Comparison of ENCODE assay signal across 8 mouse cellular contexts in genomic region chr11:98393317-98393716, GRCm38 (mm10). TPM values are rescaled to one million over a fixed set of nuclear protein-coding genes. Genes with fewer than 3 reads are reported as not detected.
DNase-seq lines count a peak whose midpoint lies in the region; ATAC-seq and TF ChIP-seq lines count a peak whose summit lies in the region.

No protein-coding gene starts in this region.

- no peaks in the 10 kb centered on the region for H3K36me3 ChIP-seq in kidney, postnatal 0 days (ENCODE audit: insufficient read depth, low read length)
- H3K36me3 ChIP-seq in kidney, adult 2 months (ENCODE audit: control insufficient read depth, insufficient read depth, low read length): no peaks in the 10 kb centered on the region
- peaks cover 8% of the 10 kb centered on the region for H3K36me3 ChIP-seq in embryonic facial prominence, embryonic 13.5 days
- no peaks in the 10 kb centered on the region for H3K36me3 ChIP-seq in intestine, embryonic 16.5 days (ENCODE audit: control insufficient read depth, insufficient read depth, low read length)

- peaks cover 35% of the 10 kb centered on the region for H3K4me1 ChIP-seq in kidney, postnatal 0 days (replicated peaks; ENCODE audit: insufficient read depth, low read length)
- peaks cover 13% of the 10 kb centered on the region for H3K4me1 ChIP-seq in kidney, adult 2 months (ENCODE audit: control insufficient read depth, insufficient read depth, low read length)
- peaks cover 37% of the 10 kb centered on the region for H3K4me1 ChIP-seq in embryonic facial prominence, embryonic 13.5 days
- peaks cover 37% of the 10 kb centered on the region for H3K4me1 ChIP-seq in intestine, embryonic 16.5 days (ENCODE audit: control insufficient read depth, insufficient read depth, low read length)

- 0 out of 2 replicates have a peak, but pooled peaks have one; percentile 11 for ATAC-seq in kidney, postnatal 0 days (replicated peaks; ENCODE audit: low FRiP score, low read depth)
- ATAC-seq in embryonic facial prominence, embryonic 13.5 days (ENCODE audit: insufficient number of reproducible peaks, insufficient read depth, low FRiP score, low TSS enrichment, low read depth): no peak
- peak; percentile 45 for ATAC-seq in intestine, embryonic 16.5 days
- peak; percentile 73 for ATAC-seq in megakaryocyte-erythroid progenitor cell, adult 5-6 weeks (replicated peaks; ENCODE audit: low FRiP score, low TSS enrichment, poor library complexity, severe bottlenecking)

- H3K9ac ChIP-seq in kidney, postnatal 0 days (ENCODE audit: low read depth, low read length): no peak overlapping the region
- peak overlapping the region; percentile 36; the same call in 1 of the 2 replicates for H3K9ac ChIP-seq in embryonic facial prominence, embryonic 13.5 days
- H3K9ac ChIP-seq in intestine, embryonic 16.5 days (ENCODE audit: low read depth, low read length): peak overlapping the region; percentile 50; the same call in 1 of the 2 replicates

- DNase-seq in kidney, postnatal 0 days (ENCODE audit: low spot score): no peak
- no peak for DNase-seq in kidney, adult 2 months
- DNase-seq in embryo, embryonic 9.5 days (ENCODE audit: extremely low spot score): no peak
- no peak for DNase-seq in urinary bladder, postnatal 10 days (ENCODE audit: low spot score)
- DNase-seq in urinary bladder, adult 18-20 months (ENCODE audit: low spot score in 2 of 2): no peak

- TF ChIP-seq CTCF in kidney, postnatal 0 days (IDR thresholded peaks at IDR 0.05; ENCODE audit: low read depth): no peak
- TF ChIP-seq CTCF in kidney, adult 2 months (conservative IDR thresholded peaks at IDR 0.05; ENCODE audit: insufficient read depth, insufficient read length, low read depth, low read length): no peak

- peak overlapping the region; percentile 57 for H3K27ac ChIP-seq in kidney, postnatal 0 days
- H3K27ac ChIP-seq in kidney, adult 2 months (ENCODE audit: insufficient read depth, low read depth, low read length): no peak overlapping the region
- H3K27ac ChIP-seq in embryonic facial prominence, embryonic 13.5 days: no peak overlapping the region
- H3K27ac ChIP-seq in intestine, embryonic 16.5 days (ENCODE audit: low read length): peak overlapping the region; percentile 92

- H3K9me3 ChIP-seq in kidney, postnatal 0 days (replicated peaks; ENCODE audit: low read length): no peaks in the 10 kb centered on the region
- H3K9me3 ChIP-seq in embryonic facial prominence, embryonic 13.5 days: no peaks in the 10 kb centered on the region
- no peaks in the 10 kb centered on the region for H3K9me3 ChIP-seq in intestine, embryonic 16.5 days (ENCODE audit: control insufficient read depth, low read length)

- no peak overlapping the region for H3K4me2 ChIP-seq in kidney, postnatal 0 days (ENCODE audit: low read length)
- no peak overlapping the region for H3K4me2 ChIP-seq in embryonic facial prominence, embryonic 13.5 days
- H3K4me2 ChIP-seq in intestine, embryonic 16.5 days (ENCODE audit: low read depth, low read length): peak overlapping the region; percentile 27; the same call in 1 of the 2 replicates

- no peak for TF ChIP-seq POLR2A in kidney, adult 2 months (IDR thresholded peaks at IDR 0.05; ENCODE audit: low read depth, low read length)

- WGBS in kidney, postnatal 0 days: 60% methylated on average over 6 of the region's 6 CpGs
- WGBS in kidney, adult 2 months: 78% methylated on average over 6 of the region's 6 CpGs
- WGBS in embryonic facial prominence, embryonic 13.5 days: 72% methylated on average over 6 of the region's 6 CpGs
- WGBS in intestine, embryonic 16.5 days: 66% methylated on average over 6 of the region's 6 CpGs

- no peaks in the 10 kb centered on the region for H3K27me3 ChIP-seq in kidney, postnatal 0 days (ENCODE audit: insufficient read depth, low read length)
- no peaks in the 10 kb centered on the region for H3K27me3 ChIP-seq in kidney, adult 2 months (replicated peaks; ENCODE audit: control insufficient read depth, insufficient read depth, low read length)
- H3K27me3 ChIP-seq in embryonic facial prominence, embryonic 13.5 days: peaks cover 34% of the 10 kb centered on the region
- no peaks in the 10 kb centered on the region for H3K27me3 ChIP-seq in intestine, embryonic 16.5 days (replicated peaks; ENCODE audit: control insufficient read depth, insufficient read depth, low read length)

- H3K4me3 ChIP-seq in kidney, postnatal 0 days (replicated peaks; ENCODE audit: low read depth, low read length): no peak overlapping the region
- H3K4me3 ChIP-seq in kidney, adult 2 months (ENCODE audit: insufficient read depth, low read depth, low read length): no peak overlapping the region
- no peak overlapping the region for H3K4me3 ChIP-seq in embryonic facial prominence, embryonic 13.5 days
- no peak overlapping the region for H3K4me3 ChIP-seq in intestine, embryonic 16.5 days (ENCODE audit: low read length)

RNA-seq across cellular contexts. Expression of gene Pgap3, which starts 7.0 kb away (rescaled TPM):
- polyA plus RNA-seq in kidney, postnatal 0 days (2015; fragmentation: Nextera tagmentation; extraction: Ambion mirVana): 16.1 and 17.4 TPM in 2 replicates
- 32.2 and 35.4 TPM in 2 replicates for polyA plus RNA-seq in kidney, adult 2 months (2012; rRNA removed)
- polyA plus RNA-seq in embryonic facial prominence, embryonic 13.5 days (2015; fragmentation: Nextera tagmentation; extraction: Ambion mirVana): 10.9 and 11.3 TPM in 2 replicates
- 19.5 and 20.4 TPM in 2 replicates for polyA plus RNA-seq in intestine, embryonic 16.5 days (2015; fragmentation: Nextera tagmentation; extraction: Ambion mirVana)
- 6.4 and 10.6 TPM in 2 replicates for total RNA-seq in megakaryocyte-erythroid progenitor cell, adult 5-6 weeks (2014; fragmentation: Nextera tagmentation)
- 1.6 and 5.4 TPM in 2 replicates for total RNA-seq in megakaryocyte-erythroid progenitor cell, adult 5-6 weeks (2017)

RNA-seq across cellular contexts. Expression of gene Pnmt, which starts 7.1 kb away (rescaled TPM):
- polyA plus RNA-seq in kidney, postnatal 0 days (2015; fragmentation: Nextera tagmentation; extraction: Ambion mirVana): 3.5 and 3.7 TPM in 2 replicates
- polyA plus RNA-seq in kidney, adult 2 months (2012; rRNA removed): not detected in 2 replicates
- polyA plus RNA-seq in embryonic facial prominence, embryonic 13.5 days (2015; fragmentation: Nextera tagmentation; extraction: Ambion mirVana): 0.45 and 1.3 TPM in 2 replicates
- polyA plus RNA-seq in intestine, embryonic 16.5 days (2015; fragmentation: Nextera tagmentation; extraction: Ambion mirVana): 0.16 TPM in 1 of 2 replicates, not detected in the other
- not detected in 2 replicates for total RNA-seq in megakaryocyte-erythroid progenitor cell, adult 5-6 weeks (2014; fragmentation: Nextera tagmentation)
- not detected in 2 replicates for total RNA-seq in megakaryocyte-erythroid progenitor cell, adult 5-6 weeks (2017)

RNA-seq across cellular contexts. Expression of gene Tcap, which starts 9.7 kb away (rescaled TPM):
- 1.8 and 2.1 TPM in 2 replicates for polyA plus RNA-seq in kidney, postnatal 0 days (2015; fragmentation: Nextera tagmentation; extraction: Ambion mirVana)
- 0.56 and 33.0 TPM in 2 replicates for polyA plus RNA-seq in kidney, adult 2 months (2012; rRNA removed)
- 0.89 and 1.1 TPM in 2 replicates for polyA plus RNA-seq in embryonic facial prominence, embryonic 13.5 days (2015; fragmentation: Nextera tagmentation; extraction: Ambion mirVana)
- polyA plus RNA-seq in intestine, embryonic 16.5 days (2015; fragmentation: Nextera tagmentation; extraction: Ambion mirVana): 0.28 TPM in 1 of 2 replicates, not detected in the other
- total RNA-seq in megakaryocyte-erythroid progenitor cell, adult 5-6 weeks (2014; fragmentation: Nextera tagmentation): not detected in 2 replicates
- total RNA-seq in megakaryocyte-erythroid progenitor cell, adult 5-6 weeks (2017): not detected in 2 replicates

RNA-seq across cellular contexts. Expression of gene Erbb2, which starts 19.0 kb away (rescaled TPM):
- 36.1 and 41.1 TPM in 2 replicates for polyA plus RNA-seq in kidney, postnatal 0 days (2015; fragmentation: Nextera tagmentation; extraction: Ambion mirVana)
- polyA plus RNA-seq in kidney, adult 2 months (2012; rRNA removed): 44.8 and 55.9 TPM in 2 replicates
- polyA plus RNA-seq in embryonic facial prominence, embryonic 13.5 days (2015; fragmentation: Nextera tagmentation; extraction: Ambion mirVana): 49.6 and 51.1 TPM in 2 replicates
- polyA plus RNA-seq in intestine, embryonic 16.5 days (2015; fragmentation: Nextera tagmentation; extraction: Ambion mirVana): 33.8 and 37.5 TPM in 2 replicates
- not detected in 2 replicates for total RNA-seq in megakaryocyte-erythroid progenitor cell, adult 5-6 weeks (2014; fragmentation: Nextera tagmentation)
- not detected in 2 replicates for total RNA-seq in megakaryocyte-erythroid progenitor cell, adult 5-6 weeks (2017)

RNA-seq across cellular contexts. Expression of gene Stard3, which starts 35.1 kb away (rescaled TPM):
- polyA plus RNA-seq in kidney, postnatal 0 days (2015; fragmentation: Nextera tagmentation; extraction: Ambion mirVana): 42.4 and 42.8 TPM in 2 replicates
- 59.1 and 74.9 TPM in 2 replicates for polyA plus RNA-seq in kidney, adult 2 months (2012; rRNA removed)
- 38.3 and 42.3 TPM in 2 replicates for polyA plus RNA-seq in embryonic facial prominence, embryonic 13.5 days (2015; fragmentation: Nextera tagmentation; extraction: Ambion mirVana)
- polyA plus RNA-seq in intestine, embryonic 16.5 days (2015; fragmentation: Nextera tagmentation; extraction: Ambion mirVana): 44.8 and 44.9 TPM in 2 replicates
- 11.9 and 28.5 TPM in 2 replicates for total RNA-seq in megakaryocyte-erythroid progenitor cell, adult 5-6 weeks (2014; fragmentation: Nextera tagmentation)
- total RNA-seq in megakaryocyte-erythroid progenitor cell, adult 5-6 weeks (2017): 10.6 and 18.2 TPM in 2 replicates

Comparison
In these comparisons a context has a peak if more than half of its experiments do, and no peak if none do; other contexts are left out.
1. H3K27ac ChIP-seq: peak in kidney, postnatal 0 days (single experiment) and intestine, embryonic 16.5 days (single experiment); none in kidney, adult 2 months (single experiment) and embryonic facial prominence, embryonic 13.5 days (single experiment).